Mouse (Mus musculus): ENCODE measurements around the gene Abr.

Abr gene

GRCm38 (mm10) chr11:76569436-76569835, 52.7 kb downstream of the Abr start:
- no peak for DNase-seq (ENCODE audit: low spot score)

GRCm38 (mm10) chr11:76566081-76566480, 56.0 kb downstream of the Abr start:
- DNase-seq (ENCODE audit: low spot score) = no peak

GRCm38 (mm10) chr11:76562584-76562983, 59.5 kb downstream of the Abr start:
- DNase-seq (ENCODE audit: low spot score) = no peak

GRCm38 (mm10) chr11:76562165-76562564, 59.9 kb downstream of the Abr start:
- no peak for DNase-seq (ENCODE audit: low spot score)

GRCm38 (mm10) chr11:76557837-76558236, 64.3 kb downstream of the Abr start:
- no peak for DNase-seq (ENCODE audit: low spot score)

GRCm38 (mm10) chr11:76548153-76548721, 73.9 kb downstream of the Abr start:
- DNase-seq (ENCODE audit: low spot score) = no peak

GRCm38 (mm10) chr11:76547420-76547819, 74.7 kb downstream of the Abr start:
- no peak for DNase-seq (ENCODE audit: low spot score)

DNA sequence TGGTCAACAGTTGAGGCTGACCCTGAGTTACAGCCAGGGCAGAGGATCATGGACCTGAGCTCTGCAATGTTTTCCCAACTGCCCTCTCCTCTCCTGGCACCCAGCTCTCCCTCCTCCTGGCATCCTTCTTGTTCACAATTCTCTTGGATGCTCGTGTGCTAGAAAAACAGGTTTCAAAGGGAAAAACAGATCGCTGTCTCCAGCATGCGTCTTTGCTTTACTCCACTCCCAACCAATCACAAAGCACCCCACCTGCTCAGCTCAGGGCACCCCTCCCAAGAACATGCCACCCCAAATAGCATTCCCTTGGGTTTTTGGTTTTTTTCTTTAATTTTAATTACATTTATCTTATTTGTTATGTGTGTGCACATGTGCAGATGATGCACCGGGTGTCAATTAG, 75.7 kb downstream of the Abr start:
- no peak for DNase-seq (ENCODE audit: low spot score)

GRCm38 (mm10) chr11:76543300-76543699, 78.8 kb downstream of the Abr start:
- no peak for DNase-seq (ENCODE audit: low spot score)

GRCm38 (mm10) chr11:76540973-76541372, 81.1 kb downstream of the Abr start:
- DNase-seq (ENCODE audit: low spot score) = peak; percentile 74

GRCm38 (mm10) chr11:76537401-76537800, 84.7 kb downstream of the Abr start:
- no peak for DNase-seq (ENCODE audit: low spot score)

DNA sequence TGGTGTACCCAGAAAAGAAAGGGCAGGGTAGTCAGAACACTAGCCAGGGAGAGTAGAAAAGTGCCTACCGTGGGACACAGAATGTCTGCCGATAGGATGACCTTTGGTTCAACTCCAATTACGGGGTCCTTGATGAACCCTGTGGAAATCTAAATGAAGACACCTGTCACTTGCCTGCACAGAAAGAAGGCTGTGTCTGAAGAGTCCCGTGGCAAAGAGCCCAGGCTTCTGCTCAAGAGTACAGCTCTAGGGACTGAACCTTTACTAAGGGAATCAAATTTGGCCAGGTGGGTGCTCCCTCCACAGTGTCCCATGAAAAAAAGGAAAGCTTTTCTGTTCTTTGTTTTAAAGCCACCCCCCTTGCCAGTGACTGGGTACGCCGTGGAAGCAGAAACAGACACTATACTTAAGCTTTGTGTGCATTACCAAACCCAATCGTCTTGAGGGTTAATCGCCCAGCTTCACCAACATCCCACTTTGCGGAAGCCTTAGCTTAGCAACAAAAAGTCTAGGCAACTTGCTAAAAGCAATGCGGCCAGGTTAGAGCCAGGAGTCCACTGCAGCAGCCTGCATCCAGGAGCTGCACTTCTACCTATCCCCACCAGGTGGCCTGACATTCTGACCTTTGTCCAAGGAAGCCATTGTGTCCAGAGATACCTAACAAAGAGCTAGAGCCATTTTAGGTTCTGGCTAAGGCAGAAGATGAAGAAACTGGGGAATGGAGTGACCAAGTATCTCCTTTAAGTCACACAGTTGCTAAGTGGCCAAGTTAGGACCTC, 85.3 kb downstream of the Abr start:
- peak; percentile 37 for DNase-seq (ENCODE audit: low spot score)

DNA sequence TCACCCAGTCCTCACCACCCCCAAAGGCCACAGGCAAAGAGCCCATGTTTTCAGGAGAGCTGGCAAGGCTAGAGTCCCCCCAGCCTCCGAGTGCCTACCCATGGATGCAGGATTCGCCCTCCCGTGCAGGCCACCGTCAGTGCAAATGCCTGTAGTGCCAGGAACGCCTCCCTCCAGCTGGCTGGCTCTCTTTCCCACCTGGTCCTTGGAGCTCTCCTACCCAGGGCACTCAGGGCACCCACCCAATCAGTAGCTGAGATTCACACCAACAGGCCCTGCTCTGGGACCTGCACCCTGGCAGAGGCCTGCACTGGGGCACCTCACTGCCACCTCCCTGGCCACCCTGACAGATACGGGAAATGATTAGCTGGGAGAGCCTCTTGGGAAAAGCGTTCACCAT, 90.1 kb downstream of the Abr start:
- no peak for DNase-seq (ENCODE audit: low spot score)

DNA sequence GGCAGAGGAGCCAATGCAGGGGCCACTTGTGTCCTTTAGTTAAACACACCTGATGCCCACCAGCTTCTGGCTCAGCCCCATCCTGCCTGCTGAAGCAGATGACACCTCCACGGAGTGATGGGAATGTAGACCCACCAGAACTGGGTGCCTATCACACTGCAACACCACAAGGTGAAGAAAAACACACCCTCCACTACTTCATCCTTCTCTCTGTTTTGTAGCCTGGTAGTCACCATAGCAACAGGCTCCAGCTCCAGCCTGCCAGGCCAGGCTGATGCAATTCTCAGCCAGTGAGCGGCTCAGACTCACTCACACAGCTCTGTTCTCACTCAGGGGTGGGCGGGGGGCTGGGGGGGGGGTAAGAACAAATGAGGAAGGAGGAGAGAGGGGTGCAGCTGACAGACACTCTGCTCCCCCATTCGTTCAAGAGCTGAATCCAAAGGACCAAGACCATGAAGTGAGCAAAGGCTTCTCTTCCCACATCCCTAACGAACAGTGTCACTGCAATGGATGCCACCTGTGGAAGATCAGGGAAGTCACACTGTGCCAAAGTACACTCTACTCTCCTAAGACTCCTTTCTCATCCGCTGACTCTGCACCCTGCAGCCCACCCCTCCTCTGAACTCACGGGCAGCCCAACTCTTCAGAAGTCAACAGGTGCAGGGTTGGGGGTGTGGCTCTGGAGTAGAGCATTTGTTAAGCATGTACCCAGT, 91.0 kb downstream of the Abr start:
- peak; percentile 41 for DNase-seq (ENCODE audit: low spot score)

GRCm38 (mm10) chr11:76530168-76530935, 91.8 kb downstream of the Abr start:
- no peak for DNase-seq (ENCODE audit: low spot score)

GRCm38 (mm10) chr11:76529352-76530141, 92.6 kb downstream of the Abr start:
- DNase-seq (ENCODE audit: low spot score) = peak; percentile 86

GRCm38 (mm10) chr11:76525646-76526351, 96.3 kb downstream of the Abr start:
- no peak for DNase-seq (ENCODE audit: low spot score)

DNA sequence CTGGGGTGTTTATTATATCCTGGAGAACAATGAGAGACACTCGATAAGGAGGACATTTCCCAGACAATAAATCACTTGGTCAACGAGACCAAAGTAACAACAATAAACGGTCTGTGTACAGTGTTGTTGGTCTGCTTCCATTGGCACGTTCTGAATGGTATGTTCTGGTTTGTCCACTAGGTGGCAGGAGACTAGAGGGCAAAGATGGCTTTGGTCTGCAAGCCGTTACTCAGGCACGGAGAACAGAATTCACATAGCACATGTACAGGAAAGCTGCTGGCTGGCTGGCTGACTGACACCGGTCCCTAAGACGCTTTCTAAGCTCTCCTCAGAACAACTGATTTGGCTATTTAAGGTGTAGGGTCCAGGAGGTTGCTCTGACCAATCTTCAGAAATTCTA, 97.2 kb downstream of the Abr start:
- DNase-seq (ENCODE audit: low spot score) = peak; percentile 88

- DNase-seq (ENCODE audit: low spot score) = no peak
Observed at GRCm38 (mm10) chr11:76523356-76523755, 98.8 kb downstream of the Abr start.

DNA sequence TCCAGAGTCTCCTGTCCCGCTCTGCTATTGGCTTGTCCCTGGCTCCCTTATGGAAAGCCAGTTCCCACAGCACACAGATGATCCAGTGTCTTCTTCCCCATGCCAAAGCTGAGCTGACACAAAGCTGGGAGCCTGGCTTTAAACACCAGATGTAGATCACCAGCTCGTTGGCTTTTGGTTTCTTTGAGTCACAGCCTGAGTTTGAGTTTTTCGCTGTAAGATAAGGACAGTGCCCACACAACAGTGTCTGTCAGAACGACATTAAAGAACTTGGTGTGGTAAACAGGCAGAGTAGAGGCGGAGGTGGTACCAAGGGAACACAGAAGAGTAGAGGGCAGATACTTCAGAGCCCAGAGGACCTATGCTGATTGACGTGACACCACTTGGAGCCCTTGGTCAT, 101.2 kb downstream of the Abr start:
- DNase-seq (ENCODE audit: low spot score) = no peak

GRCm38 (mm10) chr11:76518613-76519012, 103.5 kb downstream of the Abr start:
- DNase-seq (ENCODE audit: low spot score) = no peak
